Comparison of ENCODE assay signal across 8 mouse cellular contexts in genomic region chr2:168161514-168161971, GRCm38 (mm10). TPM values are rescaled to one million over a fixed set of nuclear protein-coding genes. Genes with fewer than 3 reads are reported as not detected.
DNase-seq lines count a peak whose midpoint lies in the region; ATAC-seq and TF ChIP-seq lines count a peak whose summit lies in the region.

No protein-coding gene starts in this region.

- H3K27ac ChIP-seq in CH12.LX (ENCODE audit: insufficient read depth, low read depth): no peak overlapping the region
- H3K27ac ChIP-seq in hindbrain, embryonic 12.5 days: peak overlapping the region; percentile 62; the same call in 1 of the 2 replicates
- no peak overlapping the region for H3K27ac ChIP-seq in cerebellum, adult 2 months (ENCODE audit: insufficient read depth, low read length)

- DNase-seq in CH12.LX (ENCODE audit: extremely low read depth): no peak
- DNase-seq in ES-CJ7 (ENCODE audit: low read depth, low spot score): peak; percentile 66
- peak; percentile 39 for DNase-seq in lung, postnatal 10 days
- no peak for DNase-seq in cerebellum, adult 2 months
- no peak for DNase-seq in urinary bladder, postnatal 10 days (ENCODE audit: low spot score)
- DNase-seq in urinary bladder, postnatal 36 days (ENCODE audit: low spot score in 2 of 2): no peak

- H3K4me1 ChIP-seq in CH12.LX (ENCODE audit: control insufficient read depth in 1 of 2, insufficient read depth in 2 of 2): peaks cover 0 to 2% of the 10 kb centered on the region in 2 experiments; a peak in 1 of 4 replicates
- peaks cover 27% of the 10 kb centered on the region for H3K4me1 ChIP-seq in hindbrain, embryonic 12.5 days
- H3K4me1 ChIP-seq in cerebellum, adult 2 months (ENCODE audit: control insufficient read depth, insufficient read depth, low read length): no peaks in the 10 kb centered on the region

- no peak for TF ChIP-seq EP300 in CH12.LX (IDR thresholded peaks at IDR 0.05; ENCODE audit: low read length)

- dilution Hi-C loops in CH12.LX (cut with MboI; ENCODE audit: extremely low pct_ligation_motif_present, extremely low pct_unique_long_range_greater_than_20kb, low sequenced_read_pairs): no loop called here

- H3K36me3 ChIP-seq in CH12.LX (replicated peaks in 1 of 2; ENCODE audit: control insufficient read depth in 1 of 2, insufficient read depth in 1 of 2, low read length in 1 of 2): no peaks in the 10 kb centered on the region
- H3K36me3 ChIP-seq in hindbrain, embryonic 12.5 days: no peaks in the 10 kb centered on the region

- H3K27me3 ChIP-seq in CH12.LX (replicated peaks): no peaks in the 10 kb centered on the region
- peaks cover 20% of the 10 kb centered on the region for H3K27me3 ChIP-seq in hindbrain, embryonic 12.5 days
- H3K27me3 ChIP-seq in cerebellum, adult 2 months (ENCODE audit: control insufficient read depth, insufficient read depth, low read length): no peaks in the 10 kb centered on the region

- TF ChIP-seq CTCF in CH12.LX (conservative IDR thresholded peaks at IDR 0.05 in 1 of 2, IDR thresholded peaks at IDR 0.05 in 1 of 2; ENCODE audit: low read depth in 2 of 2, low read length in 2 of 2): no peak
- no peak for TF ChIP-seq CTCF in cerebellum, adult 2 months (IDR thresholded peaks at IDR 0.05; ENCODE audit: borderline replicate concordance, insufficient read depth, low read depth, low read length)

- in situ Hi-C loops in CH12.LX (cut with MboI; ENCODE audit: low pct_ligation_motif_present, low pct_unique_long_range_greater_than_20kb, low sequenced_read_pairs): no loop called here

- H3K79me2 ChIP-seq in CH12.LX (replicated peaks; ENCODE audit: control insufficient read depth, extremely low read depth, insufficient read depth, poor library complexity, severe bottlenecking): no peaks in the 10 kb centered on the region

- H3K9me3 ChIP-seq in CH12.LX (replicated peaks; ENCODE audit: low read length): no peaks in the 10 kb centered on the region
- H3K9me3 ChIP-seq in hindbrain, embryonic 12.5 days (replicated peaks): no peaks in the 10 kb centered on the region

- peak overlapping the region; percentile 40; the same call in 1 of the 2 replicates for H3K4me2 ChIP-seq in CH12.LX (ENCODE audit: insufficient read depth, low read depth, poor library complexity, severe bottlenecking)
- H3K4me2 ChIP-seq in hindbrain, embryonic 12.5 days (replicated peaks): peak overlapping the region; percentile 44

- H3K4me3 ChIP-seq in CH12.LX (replicated peaks in 1 of 3; ENCODE audit: low read depth in 2 of 3, low read length in 2 of 3, poor library complexity in 1 of 3): no peak overlapping the region
- peak overlapping the region; percentile 19 for H3K4me3 ChIP-seq in hindbrain, embryonic 12.5 days
- H3K4me3 ChIP-seq in cerebellum, adult 2 months (replicated peaks; ENCODE audit: insufficient read depth, low read depth, low read length): no peak overlapping the region

- no peak overlapping the region for H3K9ac ChIP-seq in CH12.LX (ENCODE audit: insufficient read depth, low read depth)
- H3K9ac ChIP-seq in hindbrain, embryonic 12.5 days: 0 out of 2 replicates have a peak overlapping the region, but pooled peaks have one; percentile 41

- WGBS in hindbrain, embryonic 12.5 days: under 1% methylated on average over 11 of the region's 11 CpGs
- WGBS in cerebellum, adult 2 months: 7% methylated on average over 11 of the region's 11 CpGs

- TF ChIP-seq RAD21 in CH12.LX (IDR thresholded peaks at IDR 0.05; ENCODE audit: low read depth, low read length): no peak

- no peak for TF ChIP-seq POLR2A in CH12.LX (IDR thresholded peaks at IDR 0.05; ENCODE audit: low read depth, low read length)
- TF ChIP-seq POLR2A in cerebellum, adult 2 months (IDR thresholded peaks at IDR 0.05; ENCODE audit: borderline replicate concordance, insufficient read depth, low read length): no peak

- ATAC-seq in hindbrain, embryonic 12.5 days (ENCODE audit: low FRiP score): peak; percentile 44; the same call in 1 of the 2 replicates
- no peak for ATAC-seq in CD4-positive, CD25-positive, alpha-beta regulatory T cell, adult 4 months

TF ChIP-seq in CH12.LX, 34 proteins besides CTCF, POLR2A, EP300 and RAD21:
- TF ChIP-seq ELF1 (IDR thresholded peaks at IDR 0.05; ENCODE audit: low read depth, low read length) (no peak), NELFE (IDR thresholded peaks at IDR 0.05; ENCODE audit: low read depth, low read length) (no peak), MXI1 (IDR thresholded peaks at IDR 0.05; ENCODE audit: low read depth, low read length) (no peak), UBTF (IDR thresholded peaks at IDR 0.05; ENCODE audit: low read depth, low read length) (no peak), SIN3A (IDR thresholded peaks at IDR 0.05; ENCODE audit: low read length) (no peak), ZNF384 (IDR thresholded peaks at IDR 0.05; ENCODE audit: low read depth, low read length) (no peak), MAFK (IDR thresholded peaks at IDR 0.05; ENCODE audit: insufficient replicate concordance, low read length) (no peak)
TF ChIP-seq in CH12.LX: peak in this region for 0.

RNA-seq across cellular contexts. Expression of gene Adnp, which starts 45.4 kb away (rescaled TPM):
- 3.3 and 3.5 TPM in 2 replicates for total RNA-seq in CH12.LX (2012; rRNA removed)
- total RNA-seq in CH12.LX (2014; rRNA removed): 1.3 TPM in 2 replicates
- polyA plus RNA-seq in CH12.LX (2012; ENCODE audit: insufficient read length, low read depth): 11.8 and 12.9 TPM in 2 replicates
- 19.1 and 20.6 TPM in 2 replicates for polyA plus RNA-seq in hindbrain, embryonic 12.5 days (2016; fragmentation: Nextera tagmentation; extraction: Ambion mirVana)
- polyA plus RNA-seq in CD4-positive, CD25-positive, alpha-beta regulatory T cell, adult 4 months (2017; shearing (Covaris generic)): 1 to 10 TPM; 1.4 to 3.1 TPM
- 25.9 and 33.0 TPM in 2 replicates for polyA plus RNA-seq in cerebellum, adult 2 months (2012; rRNA removed)

Comparison
In these comparisons a context has a peak if more than half of its experiments do, and no peak if none do; other contexts are left out.
1. DNase-seq: peak in ES-CJ7 (single experiment) and lung, postnatal 10 days (single experiment); none in CH12.LX (single experiment), cerebellum, adult 2 months (0 of 2), urinary bladder, postnatal 10 days (single experiment) and urinary bladder, postnatal 36 days (0 of 2).